Mouse (Mus musculus) liver, embryonic 13.5 days (tissue): ENCODE data around the gene Zfp365. TPM values are rescaled to one million over a fixed set of nuclear protein-coding genes. Genes with fewer than 3 reads are reported as not detected.

ENCODE experiments used
- ATAC-seq: fragments of 200-750 bp; cut with Nextera tagmentation; 2 replicates; pipeline ENCODE4 v1.8.0; 2017; ENCODE audit warnings: low read depth, mild to moderate bottlenecking, moderate number of reproducible peaks, moderate library complexity
- DNase-seq: peaks from one replicate; pipeline ENCODE4 v3.0.0; 2022
- H3K27ac ChIP-seq: fragments of 300-500 bp; sonication (generic); 2 replicates; pipeline ENCODE4 v1.5.1; 2015; ENCODE audit warnings: moderate library complexity, mild to moderate bottlenecking, inconsistent platforms
- H3K27me3 ChIP-seq: fragments of 300-500 bp; sonication (generic); 2 replicates; pipeline ENCODE4 v1.6.1; 2015; ENCODE audit warnings: mild to moderate bottlenecking, inconsistent platforms
- H3K36me3 ChIP-seq: fragments of 300-500 bp; sonication (generic); 2 replicates; pipeline ENCODE4 v1.6.1; 2015; ENCODE audit warnings: mild to moderate bottlenecking, inconsistent platforms
- H3K4me1 ChIP-seq: fragments of 300-500 bp; sonication (generic); replicated peaks from 2 replicates; pipeline ENCODE4 v1.6.1; 2015; ENCODE audit warnings: inconsistent platforms
- H3K4me2 ChIP-seq: fragments of 300-500 bp; sonication (generic); 2 replicates; pipeline ENCODE4 v1.6.1; 2015; ENCODE audit warnings: inconsistent platforms, mild to moderate bottlenecking, moderate library complexity
- H3K4me3 ChIP-seq: fragments of 300-500 bp; sonication (generic); replicated peaks from 2 replicates; pipeline ENCODE4 v1.5.1; 2015; ENCODE audit warnings: mild to moderate bottlenecking, inconsistent platforms
- H3K9ac ChIP-seq: fragments of 300-500 bp; sonication (generic); 2 replicates; pipeline ENCODE4 v1.6.1; 2015; ENCODE audit warnings: mild to moderate bottlenecking, inconsistent platforms
- H3K9me3 ChIP-seq: fragments of 300-500 bp; sonication (generic); replicated peaks from 2 replicates; pipeline ENCODE4 v1.6.1; 2016; ENCODE audit warnings: inconsistent platforms
- WGBS: fragments of 180-500 bp; shearing (Covaris S2); methylation state at CpG from one replicate; pipeline ENCODE4 v1.1.7; 2015; ENCODE audit not compliant: insufficient replicate concordance; 5-methylcytosine and 5-hydroxymethylcytosine counted together
- polyA plus RNA-seq: library from polyadenylated mRNA; unstranded; fragments of >200 nt; fragmentation: Nextera tagmentation; extraction: Ambion mirVana; gene quantifications from 2 replicates; pipeline ENCODE4 v1.2.1, GENCODE M21; 2015

The Zfp365 gene
- polyA plus RNA-seq: 0.12 and 0.16 TPM in 2 replicates

- H3K4me2 ChIP-seq: peak within 1 kb of the TSS; percentile 72
- H3K27me3 ChIP-seq: peaks cover 25% of the 10 kb centered on the region
- no peak for DNase-seq
- no peak within 1 kb of the TSS for H3K27ac ChIP-seq
- no peaks in the 10 kb centered on the region for H3K9me3 ChIP-seq
- peaks cover 7% of the 10 kb centered on the region; the same call in 1 of the 2 replicates for H3K4me1 ChIP-seq
- H3K4me3 ChIP-seq: peak within 1 kb of the TSS; percentile 53
- WGBS: 2% methylated on average over 43 of the region's 43 CpGs
- H3K36me3 ChIP-seq: no peaks in the 10 kb centered on the region
- peak within 1 kb of the TSS; percentile 22; the same call in 1 of the 2 replicates for H3K9ac ChIP-seq
- no peak for ATAC-seq
Measured at GRCm38 (mm10) chr10:67912337-67912776, at the start of gene Zfp365. Gene Zfp365 (minus strand): TSS chr10:67912662.

- Histone ChIP-seq H3K27me3 (no peaks in the 10 kb centered on the region), H3K9ac (no peak overlapping the region), H3K27ac (no peak overlapping the region), H3K4me3 (no peak overlapping the region), H3K36me3 (no peaks in the 10 kb centered on the region), H3K4me1 (no peaks in the 10 kb centered on the region), H3K4me2 (no peak overlapping the region), H3K9me3 (no peaks in the 10 kb centered on the region)
- 56% methylated on average over 3 of the region's 3 CpGs for WGBS
- DNase-seq (no peak), ATAC-seq (no peak)
Measured at GRCm38 (mm10) chr10:67959982-67960381, 47.5 kb upstream of the Zfp365 start.

GRCm38 (mm10) chr10:67955982-67956381, 43.5 kb upstream of the Zfp365 start:
- H3K9me3 ChIP-seq: no peaks in the 10 kb centered on the region
- DNase-seq (no peak), ATAC-seq (no peak)
- no peak overlapping the region for H3K4me2 ChIP-seq
- H3K4me1 ChIP-seq: no peaks in the 10 kb centered on the region
- H3K27ac ChIP-seq: no peak overlapping the region
- no peaks in the 10 kb centered on the region for H3K36me3 ChIP-seq
- H3K27me3 ChIP-seq: no peaks in the 10 kb centered on the region
- H3K9ac ChIP-seq: no peak overlapping the region
- H3K4me3 ChIP-seq: no peak overlapping the region
- 62% methylated on average over 2 of the region's 2 CpGs for WGBS

- Histone ChIP-seq H3K4me2 (no peak overlapping the region), H3K9ac (no peak overlapping the region), H3K4me3 (no peak overlapping the region), H3K4me1 (no peaks in the 10 kb centered on the region), H3K27me3 (no peaks in the 10 kb centered on the region), H3K27ac (no peak overlapping the region), H3K9me3 (no peaks in the 10 kb centered on the region), H3K36me3 (no peaks in the 10 kb centered on the region)
- DNase-seq: no peak
- ATAC-seq: no peak
- 50% methylated on average over 4 of the region's 4 CpGs for WGBS
Measured at GRCm38 (mm10) chr10:67951690-67952089, 39.2 kb upstream of the Zfp365 start.

GRCm38 (mm10) chr10:67950059-67950748, 37.7 kb upstream of the Zfp365 start:
- Histone ChIP-seq H3K36me3 (no peaks in the 10 kb centered on the region), H3K4me2 (no peak overlapping the region), H3K27me3 (no peaks in the 10 kb centered on the region), H3K4me3 (no peak overlapping the region), H3K4me1 (no peaks in the 10 kb centered on the region), H3K27ac (no peak overlapping the region), H3K9me3 (no peaks in the 10 kb centered on the region), H3K9ac (no peak overlapping the region)
- DNase-seq: no peak
- 23% methylated on average over 8 of the region's 8 CpGs for WGBS
- ATAC-seq: no peak

- Histone ChIP-seq H3K4me1 (no peaks in the 10 kb centered on the region), H3K36me3 (no peaks in the 10 kb centered on the region), H3K4me3 (no peak overlapping the region), H3K27ac (no peak overlapping the region), H3K27me3 (no peaks in the 10 kb centered on the region), H3K9me3 (no peaks in the 10 kb centered on the region), H3K9ac (no peak overlapping the region), H3K4me2 (no peak overlapping the region)
- WGBS: 63% methylated on average over 4 of the region's 4 CpGs
- DNase-seq (no peak), ATAC-seq (no peak)
Measured at GRCm38 (mm10) chr10:67943513-67943912, 31.1 kb upstream of the Zfp365 start.

- Histone ChIP-seq H3K9ac (no peak overlapping the region), H3K27me3 (no peaks in the 10 kb centered on the region), H3K4me3 (no peak overlapping the region), H3K36me3 (no peaks in the 10 kb centered on the region), H3K4me1 (no peaks in the 10 kb centered on the region), H3K4me2 (no peak overlapping the region), H3K9me3 (no peaks in the 10 kb centered on the region), H3K27ac (no peak overlapping the region)
- ATAC-seq: no peak
- DNase-seq: no peak
- WGBS: 77% methylated on average over 12 of the region's 12 CpGs
Measured at GRCm38 (mm10) chr10:67939546-67939945, 27.1 kb upstream of the Zfp365 start.

- Histone ChIP-seq H3K9me3 (no peaks in the 10 kb centered on the region), H3K36me3 (no peaks in the 10 kb centered on the region), H3K9ac (no peak overlapping the region), H3K4me3 (no peak overlapping the region), H3K4me1 (no peaks in the 10 kb centered on the region), H3K4me2 (no peak overlapping the region), H3K27ac (no peak overlapping the region), H3K27me3 (no peaks in the 10 kb centered on the region)
- WGBS: 70% methylated on average over 5 of the region's 5 CpGs
- ATAC-seq: no peak
- no peak for DNase-seq
Measured at GRCm38 (mm10) chr10:67937775-67938174, 25.3 kb upstream of the Zfp365 start.

GRCm38 (mm10) chr10:67936944-67937343, 24.5 kb upstream of the Zfp365 start:
- Histone ChIP-seq H3K9me3 (0 out of 2 replicates have a peak, but pooled peaks cover 3% of the 10 kb centered on the region), H3K27me3 (no peaks in the 10 kb centered on the region), H3K36me3 (no peaks in the 10 kb centered on the region), H3K4me1 (no peaks in the 10 kb centered on the region), H3K27ac (no peak overlapping the region), H3K4me2 (no peak overlapping the region), H3K9ac (no peak overlapping the region), H3K4me3 (no peak overlapping the region)
- DNase-seq (no peak), ATAC-seq (no peak)
- WGBS: 52% methylated on average over 4 of the region's 4 CpGs

- DNase-seq (no peak), ATAC-seq (no peak)
- Histone ChIP-seq H3K36me3 (no peaks in the 10 kb centered on the region), H3K4me2 (no peak overlapping the region), H3K9me3 (0 out of 2 replicates have a peak, but pooled peaks cover 3% of the 10 kb centered on the region), H3K27ac (no peak overlapping the region), H3K4me3 (no peak overlapping the region), H3K4me1 (no peaks in the 10 kb centered on the region), H3K27me3 (no peaks in the 10 kb centered on the region), H3K9ac (no peak overlapping the region)
- 78% methylated on average over 11 of the region's 11 CpGs for WGBS
Measured at GRCm38 (mm10) chr10:67932780-67933179, 20.3 kb upstream of the Zfp365 start.

GRCm38 (mm10) chr10:67931328-67931727, 18.9 kb upstream of the Zfp365 start:
- ATAC-seq (no peak), DNase-seq (no peak)
- Histone ChIP-seq H3K4me3 (no peak overlapping the region), H3K9me3 (0 out of 2 replicates have a peak, but pooled peaks cover 3% of the 10 kb centered on the region), H3K27me3 (no peaks in the 10 kb centered on the region), H3K4me2 (no peak overlapping the region), H3K27ac (no peak overlapping the region), H3K36me3 (no peaks in the 10 kb centered on the region), H3K9ac (no peak overlapping the region), H3K4me1 (no peaks in the 10 kb centered on the region)
- WGBS: 64% methylated on average over 4 of the region's 4 CpGs

GRCm38 (mm10) chr10:67928584-67928983, 16.1 kb upstream of the Zfp365 start:
- no peaks in the 10 kb centered on the region for H3K36me3 ChIP-seq
- no peak for DNase-seq
- ATAC-seq: no peak
- no peak overlapping the region for H3K4me2 ChIP-seq
- H3K4me1 ChIP-seq: no peaks in the 10 kb centered on the region
- H3K4me3 ChIP-seq: no peak overlapping the region
- H3K27ac ChIP-seq: no peak overlapping the region
- no peak overlapping the region for H3K9ac ChIP-seq
- 0 out of 2 replicates have a peak, but pooled peaks cover 3% of the 10 kb centered on the region for H3K9me3 ChIP-seq
- no peaks in the 10 kb centered on the region for H3K27me3 ChIP-seq
- 49% methylated on average over 7 of the region's 7 CpGs for WGBS
